In the genomic region with DNA sequence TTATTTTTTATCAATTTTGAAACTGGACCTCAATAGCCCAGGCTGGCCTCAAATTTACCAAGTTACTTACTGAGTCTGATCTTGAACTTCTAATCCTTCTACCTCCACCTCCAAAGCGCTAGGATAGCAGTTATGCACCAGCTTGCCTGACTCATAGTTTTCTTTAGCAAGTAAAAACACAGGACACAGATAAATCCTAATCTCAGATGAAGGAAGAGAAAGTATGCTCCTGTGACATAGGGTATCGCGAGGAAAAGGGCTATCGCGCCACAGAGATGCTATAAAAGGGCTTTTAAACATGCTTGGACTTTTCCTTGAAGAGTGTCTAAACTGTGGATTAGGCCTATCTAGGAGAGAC, we compare ENCODE assay signal across 8 mouse cellular contexts. TPM values are rescaled to one million over a fixed set of nuclear protein-coding genes. Genes with fewer than 3 reads are reported as not detected.
DNase-seq lines count a peak whose midpoint lies in the region; ATAC-seq and TF ChIP-seq lines count a peak whose summit lies in the region.

No protein-coding gene starts in this region.

- no peak for ATAC-seq in heart, embryonic 13.5 days (ENCODE audit: extremely low read depth, insufficient number of reproducible peaks, low FRiP score, low TSS enrichment)
- no peak for ATAC-seq in limb, embryonic 15.5 days (ENCODE audit: insufficient number of reproducible peaks, low FRiP score, low TSS enrichment, low read depth)
- no peak for ATAC-seq in stomach, postnatal 0 days (ENCODE audit: low FRiP score, low TSS enrichment)

- no peaks in the 10 kb centered on the region for H3K9me3 ChIP-seq in heart, embryonic 13.5 days
- H3K9me3 ChIP-seq in limb, embryonic 15.5 days = no peaks in the 10 kb centered on the region
- no peaks in the 10 kb centered on the region for H3K9me3 ChIP-seq in stomach, postnatal 0 days (ENCODE audit: control insufficient read depth, low read length)

- TF ChIP-seq CTCF in testis, adult 2 months (IDR thresholded peaks at IDR 0.05; ENCODE audit: control insufficient read depth, insufficient read depth, insufficient replicate concordance, low read depth, low read length) = no peak
- no peak for TF ChIP-seq CTCF in stomach, postnatal 0 days (IDR thresholded peaks at IDR 0.05; ENCODE audit: low read depth)

- H3K27me3 ChIP-seq in heart, embryonic 13.5 days (replicated peaks) = no peaks in the 10 kb centered on the region
- no peaks in the 10 kb centered on the region for H3K27me3 ChIP-seq in testis, adult 2 months (ENCODE audit: control insufficient read depth, insufficient read depth, low read length)
- no peaks in the 10 kb centered on the region for H3K27me3 ChIP-seq in limb, embryonic 15.5 days
- H3K27me3 ChIP-seq in stomach, postnatal 0 days (ENCODE audit: control insufficient read depth, insufficient read depth, low read length) = no peaks in the 10 kb centered on the region

- no peak for TF ChIP-seq EP300 in stomach, postnatal 0 days (optimal IDR thresholded peaks at IDR 0.05)

- H3K27ac ChIP-seq in heart, embryonic 13.5 days (replicated peaks) = peak overlapping the region; percentile 89
- peak overlapping the region; percentile 92 for H3K27ac ChIP-seq in testis, adult 2 months (ENCODE audit: control insufficient read depth, insufficient read depth, low read depth, low read length)
- H3K27ac ChIP-seq in limb, embryonic 15.5 days = peak overlapping the region; percentile 47; the same call in 1 of the 2 replicates
- H3K27ac ChIP-seq in stomach, postnatal 0 days (replicated peaks) = peak overlapping the region; percentile 74

- no peak overlapping the region for H3K9ac ChIP-seq in heart, embryonic 13.5 days
- no peak overlapping the region for H3K9ac ChIP-seq in limb, embryonic 15.5 days
- no peak overlapping the region for H3K9ac ChIP-seq in stomach, postnatal 0 days (ENCODE audit: low read length)

- H3K4me1 ChIP-seq in heart, embryonic 13.5 days = peaks cover 14% of the 10 kb centered on the region
- H3K4me1 ChIP-seq in testis, adult 2 months (ENCODE audit: control insufficient read depth, insufficient read depth, low read length) = peaks cover 4% of the 10 kb centered on the region
- H3K4me1 ChIP-seq in limb, embryonic 15.5 days = peaks cover 9% of the 10 kb centered on the region; the same call in 1 of the 2 replicates
- H3K4me1 ChIP-seq in stomach, postnatal 0 days (replicated peaks; ENCODE audit: control insufficient read depth, insufficient read depth) = 0 out of 2 replicates have a peak, but pooled peaks cover 2% of the 10 kb centered on the region

- H3K36me3 ChIP-seq in heart, embryonic 13.5 days = peaks cover 26% of the 10 kb centered on the region
- H3K36me3 ChIP-seq in testis, adult 2 months (ENCODE audit: control insufficient read depth, insufficient read depth, low read length) = 0 out of 2 replicates have a peak, but pooled peaks cover 2% of the 10 kb centered on the region
- peaks cover 17% of the 10 kb centered on the region for H3K36me3 ChIP-seq in limb, embryonic 15.5 days
- H3K36me3 ChIP-seq in stomach, postnatal 0 days (ENCODE audit: control insufficient read depth, insufficient read depth, low read length) = no peaks in the 10 kb centered on the region

- intact Hi-C loops in heart, postnatal 25 days (cut with DNase I) = loop anchor here (5.0 kb wide), 1 partner anchor 110 kb away; the partner anchor contains the start of gene Kmt2a
- intact Hi-C loops in left cerebral cortex, postnatal 14 days (cut with DNase I) = no loop called here

- no peak for TF ChIP-seq POLR2A in testis, adult 2 months (IDR thresholded peaks at IDR 0.05; ENCODE audit: control insufficient read depth, low read depth, low read length)

- peak overlapping the region; percentile 91 for H3K4me3 ChIP-seq in heart, embryonic 13.5 days
- H3K4me3 ChIP-seq in testis, adult 2 months (ENCODE audit: control insufficient read depth, low read depth, low read length) = peak overlapping the region; percentile 96; the same call in 1 of the 2 replicates
- peak overlapping the region; percentile 72; the same call in 1 of the 2 replicates for H3K4me3 ChIP-seq in limb, embryonic 15.5 days
- no peak overlapping the region for H3K4me3 ChIP-seq in stomach, postnatal 0 days (ENCODE audit: low read depth, low read length)

- DNase-seq in heart, postnatal 25 days (ENCODE audit: low spot score) = no peak
- DNase-seq in testis, postnatal 10 days (ENCODE audit: low spot score) = no peak
- no peak for DNase-seq in stomach, postnatal 0 days (ENCODE audit: low spot score)
- no peak for DNase-seq in left cerebral cortex, postnatal 14 days (ENCODE audit: low spot score in 2 of 2)
- DNase-seq in cerebellum, adult 9-10 months = no peak

- H3K4me2 ChIP-seq in heart, embryonic 13.5 days = no peak overlapping the region
- H3K4me2 ChIP-seq in limb, embryonic 15.5 days = no peak overlapping the region
- H3K4me2 ChIP-seq in stomach, postnatal 0 days (replicated peaks; ENCODE audit: low read depth) = no peak overlapping the region

- WGBS in heart, embryonic 13.5 days = 15% methylated on average over 5 of the region's 5 CpGs
- 30% methylated on average over 5 of the region's 5 CpGs for WGBS in limb, embryonic 15.5 days
- WGBS in stomach, postnatal 0 days = 19% methylated on average over 5 of the region's 5 CpGs

RNA-seq across cellular contexts. Expression of gene Ift46, which starts 4.7 kb away (rescaled TPM):
- polyA plus RNA-seq in heart, embryonic 13.5 days (2015; fragmentation: Nextera tagmentation; extraction: Ambion mirVana) = 65.7 and 68.6 TPM in 2 replicates
- 10 to 100 TPM; 32.0 to 39.5 TPM for total RNA-seq in heart, postnatal 25 days (2021)
- 199 and 203 TPM in 2 replicates for polyA plus RNA-seq in testis, adult 2 months (2012; rRNA removed)
- 106 and 117 TPM in 2 replicates for polyA plus RNA-seq in limb, embryonic 15.5 days (2015; fragmentation: Nextera tagmentation; extraction: Ambion mirVana)
- 55.5 and 61.9 TPM in 2 replicates for polyA plus RNA-seq in stomach, postnatal 0 days (2015; fragmentation: Nextera tagmentation; extraction: Ambion mirVana)
- total RNA-seq in left cerebral cortex, postnatal 14 days (2021) = 10 to 100 TPM; 68.2 to 85.5 TPM

RNA-seq across cellular contexts. Expression of gene Arcn1, which starts 4.7 kb away (rescaled TPM):
- 114 and 119 TPM in 2 replicates for polyA plus RNA-seq in heart, embryonic 13.5 days (2015; fragmentation: Nextera tagmentation; extraction: Ambion mirVana)
- total RNA-seq in heart, postnatal 25 days (2021) = 10 to 100 TPM; 85.4 to 85.5 TPM
- polyA plus RNA-seq in testis, adult 2 months (2012; rRNA removed) = 22.0 and 28.5 TPM in 2 replicates
- 221 and 223 TPM in 2 replicates for polyA plus RNA-seq in limb, embryonic 15.5 days (2015; fragmentation: Nextera tagmentation; extraction: Ambion mirVana)
- polyA plus RNA-seq in stomach, postnatal 0 days (2015; fragmentation: Nextera tagmentation; extraction: Ambion mirVana) = 98.1 TPM in 2 replicates
- total RNA-seq in left cerebral cortex, postnatal 14 days (2021) = 10 to 100 TPM; 91.2 to 97.7 TPM

RNA-seq across cellular contexts. Expression of gene Tmem25, which starts 26.7 kb away (rescaled TPM):
- polyA plus RNA-seq in heart, embryonic 13.5 days (2015; fragmentation: Nextera tagmentation; extraction: Ambion mirVana) = 1.5 and 1.9 TPM in 2 replicates
- total RNA-seq in heart, postnatal 25 days (2021) = 10 to 100 TPM; 13.4 to 15.1 TPM
- polyA plus RNA-seq in testis, adult 2 months (2012; rRNA removed) = 3.0 and 3.1 TPM in 2 replicates
- 2.3 and 2.6 TPM in 2 replicates for polyA plus RNA-seq in limb, embryonic 15.5 days (2015; fragmentation: Nextera tagmentation; extraction: Ambion mirVana)
- 1.7 and 1.9 TPM in 2 replicates for polyA plus RNA-seq in stomach, postnatal 0 days (2015; fragmentation: Nextera tagmentation; extraction: Ambion mirVana)
- 10 to 100 TPM; 36.5 to 41.3 TPM for total RNA-seq in left cerebral cortex, postnatal 14 days (2021)

RNA-seq across cellular contexts. Expression of gene Ttc36, which starts 30.5 kb away (rescaled TPM):
- 0.29 and 2.2 TPM in 2 replicates for polyA plus RNA-seq in heart, embryonic 13.5 days (2015; fragmentation: Nextera tagmentation; extraction: Ambion mirVana)
- under 1 TPM; 0.34 to 0.61 TPM for total RNA-seq in heart, postnatal 25 days (2021)
- polyA plus RNA-seq in testis, adult 2 months (2012; rRNA removed) = 0.32 and 0.99 TPM in 2 replicates
- 0.56 and 0.65 TPM in 2 replicates for polyA plus RNA-seq in limb, embryonic 15.5 days (2015; fragmentation: Nextera tagmentation; extraction: Ambion mirVana)
- 8.6 and 9.2 TPM in 2 replicates for polyA plus RNA-seq in stomach, postnatal 0 days (2015; fragmentation: Nextera tagmentation; extraction: Ambion mirVana)
- total RNA-seq in left cerebral cortex, postnatal 14 days (2021) = 1 to 10 TPM in 1 of 2 experiments, under 1 TPM in 1; 0.78 to 1.4 TPM

RNA-seq across cellular contexts. Expression of gene Phldb1, which starts 37.4 kb away (rescaled TPM):
- 20.2 and 24.4 TPM in 2 replicates for polyA plus RNA-seq in heart, embryonic 13.5 days (2015; fragmentation: Nextera tagmentation; extraction: Ambion mirVana)
- total RNA-seq in heart, postnatal 25 days (2021) = 100 to 1,000 TPM; 115 to 121 TPM
- polyA plus RNA-seq in testis, adult 2 months (2012; rRNA removed) = 3.8 and 4.8 TPM in 2 replicates
- 37.8 and 39.2 TPM in 2 replicates for polyA plus RNA-seq in limb, embryonic 15.5 days (2015; fragmentation: Nextera tagmentation; extraction: Ambion mirVana)
- polyA plus RNA-seq in stomach, postnatal 0 days (2015; fragmentation: Nextera tagmentation; extraction: Ambion mirVana) = 14.9 and 15.8 TPM in 2 replicates
- 10 to 100 TPM; 62.4 to 65.7 TPM for total RNA-seq in left cerebral cortex, postnatal 14 days (2021)
